Mouse (Mus musculus): ENCODE data around the gene Tmem41b. TPM values are rescaled to one million over a fixed set of nuclear protein-coding genes. Genes with fewer than 3 reads are reported as not detected.
"Not testable (repeated sequence)": the region's sequence is repeated elsewhere in the genome, so short reads cannot be mapped to it uniquely, and the experiment has no call there.

The Tmem41b gene
- 74.0 and 75.1 TPM in 2 replicates for polyA plus RNA-seq (2015; fragmentation: Nextera tagmentation; extraction: Ambion mirVana)

DNA sequence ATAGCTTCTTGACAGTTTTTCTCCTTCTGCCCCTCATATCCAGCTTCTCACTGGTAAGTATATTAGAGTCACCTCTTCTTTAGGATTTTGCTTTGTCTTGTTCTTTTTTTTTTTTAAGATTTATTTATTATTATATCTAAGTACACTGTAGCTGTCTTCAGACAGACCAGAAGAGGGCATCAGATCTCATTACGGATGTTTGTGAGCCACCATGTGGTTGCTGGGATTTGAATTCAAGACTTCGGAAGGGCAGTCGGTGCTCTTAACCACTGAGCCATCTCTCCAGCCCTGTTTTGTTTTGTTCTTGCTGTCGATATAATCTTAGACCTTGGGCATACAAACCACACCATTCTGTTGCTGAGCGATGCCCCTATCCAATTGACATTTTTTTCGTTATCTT is at the start of gene Tmem41b:
Gene Tmem41b (minus strand): TSS at position 155 of the 400 bp plus-strand sequence.
- H3K27me3 ChIP-seq; H3K9me3 ChIP-seq; ATAC-seq (ENCODE audit: low FRiP score, low read depth): not testable (repeated sequence)
- Histone ChIP-seq H3K36me3 (peaks cover 11% of the 10 kb centered on the region), H3K27ac (peak within 1 kb of the TSS; percentile 80), H3K4me1 (peaks cover 10% of the 10 kb centered on the region), H3K9ac (peak within 1 kb of the TSS; percentile 77), H3K4me3 (peak within 1 kb of the TSS; percentile 63), H3K4me2 (replicated peaks) (peak within 1 kb of the TSS; percentile 72)
- WGBS = 41% methylated on average over 6 of the region's 6 CpGs

DNA sequence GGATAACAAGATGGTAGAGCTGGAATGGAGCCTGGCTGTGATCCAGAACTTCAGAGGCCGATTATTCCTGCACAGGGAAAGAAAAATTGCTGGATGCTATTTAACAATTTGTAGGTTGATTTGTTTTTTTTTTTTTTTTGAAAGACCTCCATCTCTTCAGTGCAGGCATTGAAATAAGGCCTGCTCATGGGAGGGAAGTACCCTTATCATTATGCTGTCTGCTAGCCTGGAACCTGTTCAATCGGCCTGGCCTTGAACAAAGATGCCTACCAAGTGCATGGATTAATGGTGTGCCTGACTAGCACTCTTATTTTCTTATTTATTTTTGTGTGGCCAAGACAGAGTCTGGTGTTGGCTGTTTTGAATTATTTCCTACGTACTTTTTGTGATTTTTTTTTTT is 43.6 kb upstream of the Tmem41b start:
- H3K9me3 ChIP-seq = no peaks in the 10 kb centered on the region
- no peaks in the 10 kb centered on the region for H3K27me3 ChIP-seq
- no peak overlapping the region for H3K4me2 ChIP-seq (replicated peaks)
- no peak overlapping the region for H3K9ac ChIP-seq
- H3K36me3 ChIP-seq = peaks cover 66% of the 10 kb centered on the region
- no peak overlapping the region for H3K4me3 ChIP-seq
- no peaks in the 10 kb centered on the region for H3K4me1 ChIP-seq
- no peak for ATAC-seq (ENCODE audit: low FRiP score, low read depth)
- H3K27ac ChIP-seq = no peak overlapping the region
- WGBS = 84% methylated on average over 3 of the region's 3 CpGs

DNA sequence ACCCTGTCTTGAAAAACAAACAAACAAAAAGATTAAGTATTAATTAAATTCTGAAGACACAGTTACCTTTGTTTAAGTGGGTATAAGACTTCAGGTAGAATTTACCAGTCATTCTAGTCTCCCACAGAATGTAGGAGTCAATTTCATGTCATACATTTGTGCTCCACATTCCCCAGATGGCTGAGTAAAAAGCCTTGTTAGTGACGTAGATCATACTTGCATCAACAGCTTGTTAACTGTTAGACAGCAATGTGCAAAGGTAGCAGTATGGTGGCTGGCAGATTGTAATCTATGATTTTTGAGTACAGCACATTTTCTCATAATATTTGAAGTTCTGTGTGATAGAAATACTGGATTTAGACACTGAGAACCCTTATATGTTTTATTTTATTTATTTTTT is 42.1 kb upstream of the Tmem41b start:
- H3K4me2 ChIP-seq (replicated peaks) = no peak overlapping the region
- peaks cover 65% of the 10 kb centered on the region for H3K36me3 ChIP-seq
- no peak overlapping the region for H3K27ac ChIP-seq
- WGBS = 53% methylated on average over 1 of the region's 1 CpGs
- H3K9me3 ChIP-seq = no peaks in the 10 kb centered on the region
- H3K4me1 ChIP-seq = no peaks in the 10 kb centered on the region
- no peak overlapping the region for H3K4me3 ChIP-seq
- ATAC-seq (ENCODE audit: low FRiP score, low read depth) = no peak
- no peak overlapping the region for H3K9ac ChIP-seq
- no peaks in the 10 kb centered on the region for H3K27me3 ChIP-seq

DNA sequence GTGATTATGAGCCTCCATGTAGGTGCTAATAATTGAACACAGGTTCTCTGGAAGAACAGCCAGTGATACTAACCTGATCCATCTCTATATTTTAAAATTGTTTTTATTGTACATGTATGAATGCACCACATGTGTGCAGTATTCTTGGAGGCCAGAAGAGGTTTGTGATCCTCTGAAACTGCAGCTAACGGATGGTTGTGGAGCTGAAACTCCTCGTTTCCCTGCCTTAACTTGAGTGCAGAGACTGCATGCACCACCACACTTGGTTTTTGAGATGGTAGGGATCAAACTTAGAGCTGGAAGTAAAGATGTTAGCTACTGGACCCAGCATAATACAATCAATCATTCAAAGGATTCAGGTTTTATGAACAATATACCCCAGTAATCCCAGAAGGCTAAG is 39.9 kb upstream of the Tmem41b start:
- no peak overlapping the region for H3K9ac ChIP-seq
- no peaks in the 10 kb centered on the region for H3K9me3 ChIP-seq
- H3K4me1 ChIP-seq = no peaks in the 10 kb centered on the region
- H3K27me3 ChIP-seq = no peaks in the 10 kb centered on the region
- 80% methylated on average over 2 of the region's 2 CpGs for WGBS
- H3K4me3 ChIP-seq = no peak overlapping the region
- H3K36me3 ChIP-seq = peaks cover 45% of the 10 kb centered on the region
- H3K27ac ChIP-seq = no peak overlapping the region
- H3K4me2 ChIP-seq (replicated peaks) = no peak overlapping the region
- ATAC-seq (ENCODE audit: low FRiP score, low read depth) = no peak

DNA sequence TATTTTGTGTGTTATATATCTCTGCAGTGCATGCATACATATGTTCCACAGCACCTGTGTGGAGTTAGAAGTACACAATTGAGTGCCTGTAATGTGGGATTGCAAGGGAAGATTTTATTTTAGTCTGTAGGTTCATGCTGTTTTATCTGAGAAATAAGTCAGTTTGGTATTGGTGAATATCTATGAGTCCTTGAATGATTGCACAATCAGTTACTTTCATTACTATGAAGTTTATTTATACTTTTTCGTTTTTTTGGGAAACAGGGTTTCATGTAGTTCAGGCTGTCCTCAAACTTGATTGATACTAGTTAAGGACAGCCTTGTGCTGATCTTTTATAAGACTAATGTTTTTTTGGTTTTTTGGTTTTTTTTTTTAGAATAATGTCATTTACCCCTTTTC is 36.8 kb upstream of the Tmem41b start:
- peaks cover 4% of the 10 kb centered on the region for H3K4me1 ChIP-seq
- ATAC-seq (ENCODE audit: low FRiP score, low read depth) = no peak
- no peak overlapping the region for H3K27ac ChIP-seq
- no peaks in the 10 kb centered on the region for H3K27me3 ChIP-seq
- 93% methylated on average over 1 of the region's 1 CpGs for WGBS
- H3K9ac ChIP-seq = no peak overlapping the region
- peaks cover 21% of the 10 kb centered on the region for H3K36me3 ChIP-seq
- H3K4me2 ChIP-seq (replicated peaks) = no peak overlapping the region
- no peaks in the 10 kb centered on the region for H3K9me3 ChIP-seq
- no peak overlapping the region for H3K4me3 ChIP-seq

DNA sequence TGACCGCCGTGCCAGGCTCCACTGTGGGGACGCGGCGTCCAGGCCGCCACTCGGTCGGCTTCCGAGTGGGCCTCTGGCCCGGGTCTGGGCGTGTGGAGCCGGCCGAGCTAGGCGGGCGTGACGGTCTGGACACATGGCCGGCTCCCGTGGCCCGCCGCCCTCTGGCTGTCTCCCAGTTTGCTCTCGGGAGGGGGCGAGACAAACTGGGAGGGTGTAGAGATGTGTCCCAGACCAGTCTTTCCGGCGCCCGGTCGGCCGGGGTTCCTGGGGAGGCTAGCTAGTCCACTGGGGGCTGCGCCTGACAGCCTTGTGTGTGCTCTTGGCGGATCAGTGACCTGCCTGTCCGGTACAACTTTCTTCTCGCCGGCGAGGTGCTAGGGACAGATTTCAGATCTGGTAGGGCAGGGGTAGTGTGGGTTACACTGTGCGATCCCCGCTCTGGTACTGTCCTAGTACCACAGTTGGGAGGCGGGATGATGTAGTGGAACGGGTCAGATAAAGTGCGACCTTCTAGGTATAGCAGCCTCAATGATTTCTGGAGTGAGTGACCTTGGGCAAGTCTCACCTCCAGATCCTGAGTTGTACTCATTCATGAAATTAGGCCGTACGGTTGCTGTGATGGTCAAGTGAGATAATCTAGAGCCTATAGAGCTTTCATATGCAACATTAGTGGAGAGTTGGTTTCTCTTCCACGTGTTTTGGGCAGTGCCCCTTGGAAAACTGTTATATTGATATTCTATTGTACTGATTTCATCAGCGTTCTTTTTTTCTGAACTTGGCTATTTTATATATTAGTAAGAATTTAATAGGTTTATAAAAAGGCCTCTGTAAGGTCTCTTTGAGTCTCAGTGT is 32.1 kb upstream of the Tmem41b start:
- peak overlapping the region; percentile 91 for H3K27ac ChIP-seq
- H3K4me3 ChIP-seq = peak overlapping the region; percentile 100
- peaks cover 4% of the 10 kb centered on the region for H3K4me1 ChIP-seq
- H3K9me3 ChIP-seq = no peaks in the 10 kb centered on the region
- H3K4me2 ChIP-seq (replicated peaks) = peak overlapping the region; percentile 85
- H3K36me3 ChIP-seq = peaks cover under 1% of the 10 kb centered on the region
- peak overlapping the region; percentile 98 for H3K9ac ChIP-seq
- H3K27me3 ChIP-seq = no peaks in the 10 kb centered on the region
- under 1% methylated on average over 41 of the region's 42 CpGs for WGBS
- peak; percentile 80 for ATAC-seq (ENCODE audit: low FRiP score, low read depth)

DNA sequence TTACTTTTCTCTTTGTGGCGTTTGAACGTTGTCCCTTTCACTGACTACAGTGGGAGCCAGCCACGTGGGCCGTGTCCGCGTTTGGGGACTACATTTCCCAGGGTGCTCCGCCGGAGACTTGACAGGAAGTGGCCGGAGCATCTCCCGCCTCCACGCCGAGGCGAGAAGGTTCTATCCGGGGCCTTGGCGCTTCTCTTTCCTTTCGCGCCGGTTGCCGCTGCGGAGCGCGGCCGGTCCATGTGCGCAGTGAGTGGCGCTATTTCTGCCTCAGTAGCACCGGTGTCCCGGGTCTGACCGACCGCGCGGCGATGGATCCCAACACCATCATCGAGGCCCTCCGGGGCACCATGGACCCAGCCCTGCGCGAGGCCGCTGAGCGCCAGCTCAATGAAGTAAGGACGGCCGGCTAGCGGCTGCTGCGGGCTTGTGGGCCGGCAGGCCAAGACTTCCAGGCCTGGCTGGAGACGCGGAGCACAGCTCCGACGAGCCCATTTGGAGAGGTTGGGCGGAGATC is 31.4 kb upstream of the Tmem41b start, which contains the start of gene Ipo7:
Gene Ipo7 (plus strand): TSS at position 158 of the 514 bp plus-strand sequence.
- Histone ChIP-seq H3K36me3 (no peaks in the 10 kb centered on the region), H3K4me2 (replicated peaks) (peak within 1 kb of the TSS; percentile 85), H3K4me1 (peaks cover 4% of the 10 kb centered on the region), H3K9ac (peak within 1 kb of the TSS; percentile 98), H3K9me3 (no peaks in the 10 kb centered on the region), H3K27ac (peak within 1 kb of the TSS; percentile 91), H3K27me3 (no peaks in the 10 kb centered on the region), H3K4me3 (peak within 1 kb of the TSS; percentile 100)
- ATAC-seq (ENCODE audit: low FRiP score, low read depth) = peak; percentile 98
- WGBS = under 1% methylated on average over 48 of the region's 48 CpGs

DNA sequence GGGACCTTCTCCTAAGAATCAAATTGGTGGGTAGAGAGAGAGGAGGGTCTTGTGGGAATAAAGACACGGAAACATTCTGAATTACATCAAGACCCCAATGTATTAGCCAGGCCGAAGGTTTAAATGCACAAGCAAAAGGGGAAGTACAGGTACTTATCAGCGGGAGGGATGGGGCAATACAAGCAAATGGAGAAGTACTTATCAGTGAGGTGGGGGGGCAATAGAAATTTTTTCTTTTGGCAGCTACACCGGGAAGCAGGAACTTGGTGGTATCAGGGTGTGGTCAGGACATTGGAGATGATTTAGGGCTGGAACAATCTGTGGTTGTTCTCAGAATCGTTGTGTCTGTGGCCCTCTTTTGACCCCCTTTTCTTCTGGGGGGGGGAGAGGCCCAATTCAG is 27.5 kb upstream of the Tmem41b start:
- Histone ChIP-seq H3K4me2 (replicated peaks) (no peak overlapping the region), H3K36me3 (no peaks in the 10 kb centered on the region), H3K9ac (no peak overlapping the region), H3K9me3 (no peaks in the 10 kb centered on the region), H3K4me1 (no peaks in the 10 kb centered on the region), H3K27ac (no peak overlapping the region), H3K27me3 (no peaks in the 10 kb centered on the region), H3K4me3 (no peak overlapping the region)
- 81% methylated on average over 5 of the region's 5 CpGs for WGBS
- ATAC-seq (ENCODE audit: low FRiP score, low read depth) = no peak

DNA sequence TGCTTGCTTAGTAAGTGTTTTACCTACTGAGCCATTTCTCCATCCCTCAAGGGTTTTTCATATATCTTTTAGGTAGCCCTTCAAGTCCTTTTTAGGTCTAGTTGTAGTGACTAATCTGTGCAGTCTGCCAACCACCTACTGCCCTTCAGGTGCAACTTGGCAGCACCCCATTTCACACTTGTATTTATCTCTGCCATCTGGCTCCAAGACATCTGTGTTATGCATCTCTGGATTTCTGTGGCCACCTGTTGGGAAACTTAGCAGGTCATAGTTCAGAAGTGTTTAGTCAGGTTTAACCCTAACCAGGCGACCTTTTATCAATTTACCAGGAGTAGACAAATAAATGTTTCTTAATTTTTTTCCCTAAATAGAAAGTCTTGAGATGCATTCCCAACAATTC is 24.7 kb upstream of the Tmem41b start:
- no peak for ATAC-seq (ENCODE audit: low FRiP score, low read depth)
- Histone ChIP-seq H3K27me3 (no peaks in the 10 kb centered on the region), H3K9ac (no peak overlapping the region)

DNA sequence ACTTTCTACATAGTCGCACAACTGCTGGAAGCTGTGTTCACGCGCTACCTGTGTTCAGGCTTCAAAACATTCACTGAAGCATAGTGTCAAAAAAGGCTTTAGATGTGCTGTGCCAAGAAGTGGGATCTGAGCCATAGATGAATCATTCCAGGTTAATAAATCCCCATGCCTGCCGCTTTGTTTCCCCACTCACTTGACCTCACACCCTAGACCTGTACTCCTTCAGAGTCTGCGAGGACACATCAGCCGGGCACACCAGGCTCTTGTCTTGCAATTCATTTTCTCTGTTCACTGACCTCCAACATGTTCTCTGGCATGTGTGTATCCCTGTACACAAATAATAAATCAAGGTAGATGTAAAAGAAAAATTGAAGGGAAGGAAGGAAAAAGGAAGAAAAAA is 22.4 kb upstream of the Tmem41b start:
- Histone ChIP-seq H3K9ac (no peak overlapping the region), H3K4me1 (no peaks in the 10 kb centered on the region), H3K36me3 (no peaks in the 10 kb centered on the region), H3K9me3 (no peaks in the 10 kb centered on the region), H3K4me2 (replicated peaks) (no peak overlapping the region), H3K27ac (no peak overlapping the region), H3K27me3 (no peaks in the 10 kb centered on the region), H3K4me3 (no peak overlapping the region)
- ATAC-seq (ENCODE audit: low FRiP score, low read depth) = no peak
- 91% methylated on average over 6 of the region's 6 CpGs for WGBS

More for the DNA sequence above, 24.7 kb upstream of the Tmem41b start:
- WGBS = 52% methylated on average over 1 of the region's 1 CpGs
- H3K4me2 ChIP-seq (replicated peaks) = no peak overlapping the region
- H3K4me1 ChIP-seq = no peaks in the 10 kb centered on the region
- H3K36me3 ChIP-seq = no peaks in the 10 kb centered on the region
- no peak overlapping the region for H3K27ac ChIP-seq
- no peaks in the 10 kb centered on the region for H3K9me3 ChIP-seq
- H3K4me3 ChIP-seq = no peak overlapping the region

DNA sequence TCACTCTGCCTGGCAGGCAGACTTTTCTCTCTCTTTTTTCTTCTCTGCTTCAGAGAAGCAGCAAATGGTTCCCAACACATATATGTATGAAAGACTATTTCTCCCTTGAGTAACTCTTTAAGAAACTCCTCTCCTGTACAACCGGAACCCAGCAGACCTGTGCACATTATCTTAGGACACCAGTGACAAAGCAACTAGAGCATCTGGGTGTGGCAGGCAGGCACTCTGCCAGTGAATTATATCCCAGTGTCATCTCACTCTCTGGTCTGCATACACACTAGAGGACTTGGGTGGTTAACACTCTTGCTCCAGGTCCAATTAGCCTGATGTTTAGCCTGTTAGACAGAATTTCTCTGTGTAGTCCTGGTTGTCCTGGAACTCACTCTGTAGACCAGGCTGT is 21.8 kb upstream of the Tmem41b start:
- Histone ChIP-seq H3K36me3 (no peaks in the 10 kb centered on the region), H3K9me3 (no peaks in the 10 kb centered on the region), H3K4me3 (no peak overlapping the region), H3K27ac (no peak overlapping the region), H3K4me2 (replicated peaks) (no peak overlapping the region), H3K9ac (no peak overlapping the region), H3K27me3 (no peaks in the 10 kb centered on the region), H3K4me1 (no peaks in the 10 kb centered on the region)
- no peak for ATAC-seq (ENCODE audit: low FRiP score, low read depth)
- WGBS = 94% methylated on average over 1 of the region's 1 CpGs

DNA sequence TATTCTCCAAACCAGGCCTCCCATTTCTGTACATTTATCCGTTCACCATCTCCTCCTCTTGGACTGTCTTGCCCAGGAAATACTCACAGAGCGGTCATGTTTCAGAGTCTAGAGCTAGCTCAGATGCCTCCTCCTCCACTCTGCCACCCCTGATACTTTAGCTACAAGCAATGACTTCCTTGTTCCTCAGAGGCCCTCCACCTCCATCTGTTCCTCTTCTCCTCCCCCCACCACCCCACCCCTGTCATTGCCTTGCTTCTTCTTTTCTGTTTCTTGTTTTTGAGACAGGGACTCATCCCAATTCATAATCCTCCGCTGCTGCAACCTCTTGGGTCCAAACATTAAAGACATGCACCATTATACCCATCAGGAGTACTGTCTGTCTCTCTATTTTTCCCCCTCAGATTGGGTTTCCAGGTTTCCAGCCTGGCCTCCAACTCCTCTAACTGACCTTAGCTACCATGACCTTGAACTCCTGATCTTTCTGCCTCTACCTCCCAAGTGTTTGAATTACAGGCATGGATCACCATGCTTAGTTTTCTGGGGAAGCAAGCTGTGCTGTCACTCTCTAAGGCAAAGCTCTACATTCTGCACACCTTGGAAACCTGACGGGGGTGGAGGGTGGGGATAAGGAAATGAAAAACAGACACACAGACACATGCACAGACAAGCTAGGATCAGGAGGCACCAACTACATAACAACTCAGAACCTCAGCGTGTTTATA is 19.9 kb upstream of the Tmem41b start:
- H3K4me3 ChIP-seq = no peak overlapping the region
- H3K9ac ChIP-seq = no peak overlapping the region
- H3K27ac ChIP-seq = no peak overlapping the region
- H3K36me3 ChIP-seq = no peaks in the 10 kb centered on the region
- no peak overlapping the region for H3K4me2 ChIP-seq (replicated peaks)
- H3K27me3 ChIP-seq = no peaks in the 10 kb centered on the region
- no peak for ATAC-seq (ENCODE audit: low FRiP score, low read depth)
- H3K4me1 ChIP-seq = peaks cover 5% of the 10 kb centered on the region; the same call in 1 of the 2 replicates
- 69% methylated on average over 5 of the region's 5 CpGs for WGBS
- H3K9me3 ChIP-seq = no peaks in the 10 kb centered on the region

Data from limb, embryonic 13.5 days (tissue).